Mouse (Mus musculus): ENCODE measurements around the gene Eid2b.
A peak's percentile ranks its signal among the peaks of the same experiment; 100 is the strongest.

Eid2b gene

DNA sequence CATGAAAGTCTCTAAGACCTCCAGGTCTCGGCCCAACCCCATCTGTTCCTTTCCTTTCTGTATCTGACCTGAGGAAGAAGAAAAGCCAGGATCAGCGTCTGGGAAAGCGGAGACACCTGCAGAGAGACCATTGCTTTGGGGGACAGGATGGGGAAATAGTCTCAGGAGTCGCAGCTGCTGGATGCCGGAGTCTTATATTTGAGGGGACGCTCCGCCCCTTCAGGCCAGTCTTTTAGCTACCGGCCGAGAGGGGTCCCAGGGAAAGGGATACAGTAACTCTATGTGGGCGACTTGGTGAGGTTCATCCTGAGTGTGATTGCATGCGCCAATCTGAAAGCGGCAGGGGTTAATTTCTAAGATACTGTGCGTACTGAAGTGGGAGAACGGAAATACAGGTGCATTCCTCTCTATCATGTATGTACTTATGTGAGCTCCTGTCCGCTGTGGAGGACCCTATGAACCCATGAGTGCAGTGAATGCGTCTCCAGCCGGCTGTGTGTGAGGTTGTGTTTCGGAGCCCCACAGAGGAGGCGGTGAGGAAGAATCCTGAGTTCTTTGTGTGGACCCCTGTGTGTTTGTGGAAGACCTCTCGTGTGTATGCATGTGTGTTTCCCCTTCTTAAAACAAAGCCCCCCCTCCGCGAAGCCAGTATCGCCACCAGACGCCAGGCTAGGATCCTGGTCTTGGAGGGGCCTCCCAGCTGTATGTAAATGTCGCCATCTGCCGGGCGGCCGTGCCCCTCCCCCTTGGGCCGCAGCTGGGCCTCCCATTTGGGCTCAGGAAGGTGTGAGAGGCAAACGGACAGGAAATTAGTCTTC, 24.3 kb downstream of the Eid2b start, which contains the start of gene Dll3:
TSS of gene Dll3 (minus strand) at position 623 of the 818 bp plus-strand sequence.
- no peak for DNase-seq (ENCODE audit: low read depth, low spot score)

GRCm38 (mm10) chr7:28305641-28306040, 28.1 kb downstream of the Eid2b start:
- no peak for DNase-seq (ENCODE audit: low read depth, low spot score)

GRCm38 (mm10) chr7:28306216-28306615, 28.7 kb downstream of the Eid2b start:
- no peak for DNase-seq (ENCODE audit: low read depth, low spot score)

GRCm38 (mm10) chr7:28309737-28310136, 32.2 kb downstream of the Eid2b start:
- no peak for DNase-seq (ENCODE audit: low read depth, low spot score)

GRCm38 (mm10) chr7:28311151-28311925, 33.8 kb downstream of the Eid2b start:
- DNase-seq (ENCODE audit: low read depth, low spot score): no peak

DNA sequence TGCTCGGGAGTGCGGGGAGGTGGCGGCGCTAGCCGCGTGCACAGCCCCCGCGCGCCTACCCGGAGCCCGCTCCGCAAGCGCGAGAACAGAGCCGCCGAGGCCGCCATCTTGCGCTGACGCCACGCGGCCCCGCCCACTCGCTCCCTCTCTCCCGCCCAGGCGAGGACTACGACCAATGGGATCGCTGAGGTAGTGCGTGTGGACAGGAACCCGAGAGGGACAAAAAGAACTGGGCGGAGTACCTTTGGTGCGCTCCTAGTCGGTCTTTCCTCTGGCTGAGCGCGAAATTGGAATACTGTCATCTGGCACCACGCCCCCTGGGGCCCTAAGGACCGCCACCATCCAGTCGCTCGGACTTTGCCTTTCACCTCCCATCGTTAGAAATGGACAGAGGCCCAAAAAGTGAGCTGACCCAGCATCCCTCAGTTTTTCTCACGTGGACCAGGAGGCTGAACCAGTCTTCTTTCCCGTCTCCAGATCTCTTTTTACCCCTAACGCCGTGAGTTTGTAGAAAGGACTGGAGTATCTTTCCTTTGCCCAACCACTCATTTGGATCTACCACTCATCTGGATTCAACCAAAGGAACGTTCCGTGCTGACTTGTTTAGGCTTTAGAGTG, 34.5 kb downstream of the Eid2b start, which contains the start of gene Timm50:
TSS of gene Timm50 (minus strand) at position 147 of the 618 bp plus-strand sequence.
- peak; percentile 92 for DNase-seq (ENCODE audit: low read depth, low spot score)

DNA sequence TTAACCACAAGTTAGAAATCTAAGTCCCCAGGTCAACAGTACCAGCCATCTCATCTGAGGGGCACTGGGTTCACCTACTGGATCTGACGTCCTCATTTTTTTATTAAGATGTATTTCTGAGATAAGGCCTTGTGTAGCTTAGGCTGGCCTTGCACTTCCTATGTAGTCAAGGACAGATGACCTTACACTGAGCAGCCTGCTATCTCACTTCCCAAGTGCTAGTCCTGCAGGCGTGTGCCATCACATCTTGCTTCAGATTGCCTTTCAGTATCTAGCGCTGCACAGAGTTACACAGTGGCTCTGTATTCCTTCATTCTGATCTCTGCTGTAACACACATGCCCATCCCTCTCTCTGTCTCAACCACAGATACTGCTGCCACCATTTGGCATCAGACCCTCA, 40.5 kb downstream of the Eid2b start:
- no peak for DNase-seq (ENCODE audit: low read depth, low spot score)

GRCm38 (mm10) chr7:28318714-28319113, 41.2 kb downstream of the Eid2b start:
- DNase-seq (ENCODE audit: low read depth, low spot score): no peak

GRCm38 (mm10) chr7:28321974-28322720, 44.6 kb downstream of the Eid2b start:
- no peak for DNase-seq (ENCODE audit: low read depth, low spot score)

DNA sequence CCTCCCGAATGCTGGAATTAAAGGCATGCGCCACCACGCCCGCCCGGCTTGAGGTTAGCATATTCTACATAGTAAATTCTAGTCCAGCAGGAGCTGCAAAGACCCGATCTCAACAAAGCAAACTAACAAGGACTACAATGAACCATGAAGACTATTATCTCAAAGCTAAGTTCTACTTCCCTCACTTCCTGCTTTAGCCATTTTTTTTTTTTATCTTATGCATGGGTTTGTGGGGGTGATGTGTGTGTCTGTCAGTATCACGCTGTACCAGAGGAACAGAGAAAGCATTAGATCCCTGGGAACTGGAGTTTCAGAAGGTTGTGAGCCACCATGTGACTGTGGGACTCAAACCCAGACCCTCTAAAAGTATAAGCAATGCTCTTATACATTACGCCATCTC, 47.8 kb downstream of the Eid2b start:
- no peak for DNase-seq (ENCODE audit: low read depth, low spot score)

GRCm38 (mm10) chr7:28326457-28326856, 48.9 kb downstream of the Eid2b start:
- no peak for DNase-seq (ENCODE audit: low read depth, low spot score)

DNA sequence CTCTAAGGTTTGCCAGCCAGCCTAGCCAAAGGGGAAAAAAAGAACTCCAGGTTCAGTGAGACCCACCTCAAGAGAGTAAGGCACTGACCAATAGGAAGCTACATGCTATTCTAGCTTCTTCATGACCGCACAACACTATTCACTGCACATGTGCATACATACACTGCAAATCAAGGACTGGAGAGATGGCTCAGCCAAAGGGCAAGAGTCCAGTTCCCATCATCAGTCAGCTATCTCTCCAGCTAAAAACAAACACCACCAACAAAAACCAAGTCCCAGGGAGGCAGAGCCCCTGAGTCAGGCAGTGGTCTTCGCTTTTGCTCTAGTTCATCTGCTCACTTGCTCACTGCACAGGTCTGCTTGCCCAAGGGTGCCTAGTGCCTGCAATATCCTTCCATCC, 50.7 kb downstream of the Eid2b start:
- DNase-seq (ENCODE audit: low read depth, low spot score): no peak
